Mouse (Mus musculus): ENCODE measurements around the gene Mink1. TPM values are rescaled to one million over a fixed set of nuclear protein-coding genes. Genes with fewer than 3 reads are reported as not detected.

The Mink1 gene
- total and polyA plus RNA-seq, 3 experiments, result 33.8 to 230 (median 57.3) TPM

GRCm38 (mm10) chr11:70610752-70611151 is 48.1 kb downstream of the Mink1 start:
- Histone ChIP-seq H3K79me2 (ENCODE audit: control insufficient read depth, insufficient read depth, low read length, poor library complexity) (no peaks in the 10 kb centered on the region), H3K4me1 (ENCODE audit: control insufficient read depth in 1 of 2, insufficient read depth in 2 of 2, low read length in 2 of 2) (peaks cover 0 to 3% of the 10 kb centered on the region in 2 experiments; a peak in 1 of 4 replicates), H3K27me3 (ENCODE audit: control insufficient read depth in 1 of 2, insufficient read depth in 2 of 2, low read length in 2 of 2) (no peaks in the 10 kb centered on the region), H3K9ac (ENCODE audit: control insufficient read depth, low read depth, low read length, poor library complexity, severe bottlenecking) (no peak overlapping the region), H3K4me3 (ENCODE audit: control insufficient read depth in 1 of 2, insufficient read depth in 1 of 2, low read depth in 2 of 2, low read length in 2 of 2) (no peak overlapping the region), H3K36me3 (ENCODE audit: control insufficient read depth in 1 of 2, insufficient read depth in 2 of 2, low read length in 2 of 2) (peaks cover 0 to 8% of the 10 kb centered on the region in 2 experiments; a peak in 2 of 4 replicates), H3K27ac (ENCODE audit: control insufficient read depth, low read depth, low read length) (no peak overlapping the region), H3K9me3 (replicated peaks; ENCODE audit: insufficient read depth, low read length) (no peaks in the 10 kb centered on the region)
- peak; percentile 48 for TF ChIP-seq SMC3 (IDR thresholded peaks at IDR 0.05; ENCODE audit: low read depth, low read length)
- peak; percentile 12 for TF ChIP-seq RAD21 (IDR thresholded peaks at IDR 0.05; ENCODE audit: low read depth, low read length)
- no peak for TF ChIP-seq POLR2A (IDR thresholded peaks at IDR 0.05; ENCODE audit: control insufficient read depth in 1 of 2, insufficient read depth in 1 of 2, low read depth in 1 of 2, low read length in 2 of 2, poor library complexity in 1 of 2)
- peak; percentile 13 to 49 (median 44); a peak in 4 of 6 replicates for TF ChIP-seq CTCF (IDR thresholded peaks at IDR 0.05 in 2 of 3, conservative IDR thresholded peaks at IDR 0.05 in 1 of 3; ENCODE audit: control insufficient read depth in 1 of 3, insufficient read depth in 1 of 3, low read depth in 2 of 3, low read length in 3 of 3, poor library complexity in 1 of 3, severe bottlenecking in 1 of 3)
- TF ChIP-seq ZC3H11A (IDR thresholded peaks at IDR 0.05; ENCODE audit: low read depth, low read length), result 0 out of 2 replicates have a peak, but pooled peaks have one; percentile 6
- no peak for TF ChIP-seq RCOR1 (IDR thresholded peaks at IDR 0.05; ENCODE audit: low read depth, low read length)
- no peak for DNase-seq (ENCODE audit: low read depth, low spot score)

- TF ChIP-seq TCF12 (IDR thresholded peaks at IDR 0.05; ENCODE audit: low read depth, low read length), result no peak
- peak in 2 of 3 experiments; percentile 22 to 34; a peak in 4 of 6 replicates for TF ChIP-seq CTCF (IDR thresholded peaks at IDR 0.05 in 2 of 3, conservative IDR thresholded peaks at IDR 0.05 in 1 of 3; ENCODE audit: control insufficient read depth in 1 of 3, insufficient read depth in 1 of 3, low read depth in 2 of 3, low read length in 3 of 3, poor library complexity in 1 of 3, severe bottlenecking in 1 of 3)
- TF ChIP-seq USF1 (IDR thresholded peaks at IDR 0.05; ENCODE audit: low read depth, low read length), result no peak
- Histone ChIP-seq H3K9ac (ENCODE audit: control insufficient read depth, low read depth, low read length, poor library complexity, severe bottlenecking) (no peak overlapping the region), H3K9me3 (replicated peaks; ENCODE audit: insufficient read depth, low read length) (no peaks in the 10 kb centered on the region), H3K27me3 (ENCODE audit: control insufficient read depth in 1 of 2, insufficient read depth in 2 of 2, low read length in 2 of 2) (no peaks in the 10 kb centered on the region), H3K4me3 (ENCODE audit: control insufficient read depth in 1 of 2, insufficient read depth in 1 of 2, low read depth in 2 of 2, low read length in 2 of 2) (no peak overlapping the region), H3K27ac (ENCODE audit: control insufficient read depth, low read depth, low read length) (no peak overlapping the region), H3K4me1 (ENCODE audit: control insufficient read depth in 1 of 2, insufficient read depth in 2 of 2, low read length in 2 of 2) (peaks cover 0 to 3% of the 10 kb centered on the region in 2 experiments; a peak in 1 of 4 replicates), H3K79me2 (ENCODE audit: control insufficient read depth, insufficient read depth, low read length, poor library complexity) (no peaks in the 10 kb centered on the region), H3K36me3 (ENCODE audit: control insufficient read depth in 1 of 2, insufficient read depth in 2 of 2, low read length in 2 of 2) (peaks cover 0 to 8% of the 10 kb centered on the region in 2 experiments; a peak in 2 of 4 replicates)
- DNase-seq (ENCODE audit: low read depth, low spot score), result no peak
These were observed 49.8 kb downstream of the Mink1 start for GRCm38 (mm10) chr11:70612505-70612904.

- H3K79me2 ChIP-seq (ENCODE audit: control insufficient read depth, insufficient read depth, low read length, poor library complexity), result no peaks in the 10 kb centered on the region
- H3K4me1 ChIP-seq (ENCODE audit: control insufficient read depth in 1 of 2, insufficient read depth in 2 of 2, low read length in 2 of 2), result peaks cover 0 to 3% of the 10 kb centered on the region in 2 experiments; a peak in 1 of 4 replicates
- H3K36me3 ChIP-seq (ENCODE audit: control insufficient read depth in 1 of 2, insufficient read depth in 2 of 2, low read length in 2 of 2), result peaks cover 0 to 7% of the 10 kb centered on the region in 2 experiments; a peak in 2 of 4 replicates
- no peaks in the 10 kb centered on the region for H3K27me3 ChIP-seq (ENCODE audit: control insufficient read depth in 1 of 2, insufficient read depth in 2 of 2, low read length in 2 of 2)
- no peak overlapping the region for H3K9ac ChIP-seq (ENCODE audit: control insufficient read depth, low read depth, low read length, poor library complexity, severe bottlenecking)
- no peaks in the 10 kb centered on the region for H3K9me3 ChIP-seq (replicated peaks; ENCODE audit: insufficient read depth, low read length)
- peak; percentile 59 for DNase-seq (ENCODE audit: low read depth, low spot score)
- no peak overlapping the region for H3K4me3 ChIP-seq (ENCODE audit: control insufficient read depth in 1 of 2, insufficient read depth in 1 of 2, low read depth in 2 of 2, low read length in 2 of 2)
- H3K27ac ChIP-seq (ENCODE audit: control insufficient read depth, low read depth, low read length), result no peak overlapping the region
- no peak for TF ChIP-seq MAX (IDR thresholded peaks at IDR 0.05; ENCODE audit: low read length)
- no peak for TF ChIP-seq MYC (IDR thresholded peaks at IDR 0.05; ENCODE audit: low read depth, low read length)
- TF ChIP-seq MAFK (IDR thresholded peaks at IDR 0.05; ENCODE audit: borderline replicate concordance, low read depth, low read length), result no peak
- no peak for TF ChIP-seq NELFE (IDR thresholded peaks at IDR 0.05; ENCODE audit: low read depth, low read length)
- no peak for TF ChIP-seq MEF2A (IDR thresholded peaks at IDR 0.05; ENCODE audit: extremely low read depth, insufficient replicate concordance, low read depth, low read length, poor library complexity, severe bottlenecking)
- TF ChIP-seq POLR2AphosphoS2 (IDR thresholded peaks at IDR 0.05; ENCODE audit: low read length), result no peak
- no peak for TF ChIP-seq USF1 (IDR thresholded peaks at IDR 0.05; ENCODE audit: low read depth, low read length)
- no peak for TF ChIP-seq GATA1 (IDR thresholded peaks at IDR 0.05; ENCODE audit: low read depth, low read length)
These were observed 52.4 kb downstream of the Mink1 start for GRCm38 (mm10) chr11:70615074-70615473.

Data from MEL (cell line).